Comparison of ENCODE assay signal across 19 mouse cellular contexts in genomic region chr11:51597553-51597952, GRCm38 (mm10).
"Had no signal": no experiment of that assay in that cellular context is flagged by ENCODE, and none has a peak within 500 bp of the region (broad histone marks: within the 10 kb centered on the region; RNA-seq: fewer than 3 reads in every experiment).

No protein-coding gene starts in this region.

- H3K27me3 ChIP-seq: liver, embryonic 15.5 days; neural tube, embryonic 13.5 days; neural tube, embryonic 15.5 days had no signal

- H3K4me2 ChIP-seq: liver, embryonic 15.5 days; lung, embryonic 14.5 days; midbrain, embryonic 11.5 days; neural tube, embryonic 13.5 days; neural tube, embryonic 15.5 days had no signal

- H3K27ac ChIP-seq: liver, embryonic 15.5 days; neural tube, embryonic 13.5 days; neural tube, embryonic 15.5 days had no signal

- DNase-seq: lung, adult 18-20 months; lung, embryonic 14.5 days; lung, postnatal 10 days; lung, postnatal 4 days; midbrain, embryonic 14.5 days; retina, postnatal 1 day; right cerebral cortex, adult 18-20 months; right cerebral cortex, postnatal 25 days; right cerebral cortex, postnatal 4 days; spleen, adult 18-20 months; thymus, adult 18-20 months; thymus, postnatal 14 days; thymus, postnatal 36 days had no signal

- H3K9ac ChIP-seq: liver, embryonic 15.5 days; lung, embryonic 14.5 days; neural tube, embryonic 13.5 days; neural tube, embryonic 15.5 days had no signal

- H3K4me3 ChIP-seq: liver, embryonic 15.5 days; myocyte; neural tube, embryonic 13.5 days; neural tube, embryonic 15.5 days had no signal

- H3K9me3 ChIP-seq: liver, embryonic 15.5 days; neural tube, embryonic 13.5 days; neural tube, embryonic 15.5 days had no signal

- ATAC-seq: midbrain, embryonic 16.5 days had no signal
